Mouse (Mus musculus) forebrain, postnatal 0 days (tissue): ENCODE results near the gene Elmsan1. TPM values are rescaled to one million over a fixed set of nuclear protein-coding genes. Genes with fewer than 3 reads are reported as not detected.

Experiments
- ATAC-seq: fragments of 200-750 bp; cut with Nextera tagmentation; 2 replicates; pipeline ENCODE4 v1.8.0; 2017; ENCODE audit warnings: mild to moderate bottlenecking, moderate library complexity
- DNase-seq: peaks from one replicate; pipeline ENCODE4 v3.0.0-alpha.2; 2015
- H3K27ac ChIP-seq: fragments of 300-500 bp; sonication (generic); 2 replicates; pipeline ENCODE4 v1.5.1; 2014; ENCODE audit warnings: low read depth, mild to moderate bottlenecking, antibody characterized with exemption, low read length, moderate library complexity, mixed read lengths
- H3K27me3 ChIP-seq: fragments of 300-500 bp; sonication (generic); 2 replicates; pipeline ENCODE4 v1.6.1; 2014; ENCODE audit warnings: mild to moderate bottlenecking, low read length, mixed read lengths; ENCODE audit not compliant: insufficient read depth
- H3K36me3 ChIP-seq: fragments of 300-500 bp; sonication (generic); 2 replicates; pipeline ENCODE4 v1.6.1; 2014; ENCODE audit warnings: mild to moderate bottlenecking, moderate library complexity; ENCODE audit not compliant: insufficient read depth
- H3K4me1 ChIP-seq: fragments of 300-500 bp; sonication (generic); 2 replicates; pipeline ENCODE4 v1.6.1; 2014; ENCODE audit warnings: antibody characterized with exemption; ENCODE audit not compliant: insufficient read depth
- H3K4me2 ChIP-seq: fragments of 300-500 bp; sonication (generic); 2 replicates; pipeline ENCODE4 v1.6.1; 2014; ENCODE audit warnings: low read depth, mild to moderate bottlenecking, moderate library complexity
- H3K4me3 ChIP-seq: fragments of 300-500 bp; sonication (generic); 2 replicates; pipeline ENCODE4 v1.5.1; 2014; ENCODE audit warnings: low read depth, low read length, mixed read lengths
- H3K9ac ChIP-seq: fragments of 300-500 bp; sonication (generic); 2 replicates; pipeline ENCODE4 v1.6.1; 2014; ENCODE audit warnings: mild to moderate bottlenecking
- H3K9me3 ChIP-seq: fragments of 300-500 bp; sonication (generic); 2 replicates; pipeline ENCODE4 v1.6.1; 2016; ENCODE audit warnings: low read length
- CTCF ChIP-seq: sonication (generic); IDR thresholded peaks from 2 replicates; pipeline ENCODE4 v1.5.1; 2016; ENCODE audit warnings: antibody characterized with exemption, control low read depth, low read depth
- WGBS: fragments of 180-500 bp; shearing (Covaris S2); extraction: QIAGEN DNeasy Blood & Tissue Kit; methylation state at CpG from one replicate; pipeline ENCODE4 v1.1.7; 2014; 5-methylcytosine and 5-hydroxymethylcytosine counted together
- polyA plus RNA-seq: library from polyadenylated mRNA; unstranded; fragments of >200 nt; fragmentation: Nextera tagmentation; extraction: Ambion mirVana; gene quantifications from 2 replicates; pipeline ENCODE4 v1.2.1, GENCODE M21; 2015
- total RNA-seq: library from RNA; depleted of rRNA; stranded (reverse); fragments of >200 nt; gene quantifications from 2 replicates; pipeline ENCODE4 v1.2.3, GENCODE M21; 2014

Gene Elmsan1
- total and polyA plus RNA-seq, 2 experiments from 2014 or later = 2.5 to 7.9 TPM

GRCm38 (mm10) chr12:84129931-84130330, 88.8 kb downstream of the Elmsan1 start:
- Histone ChIP-seq H3K4me2 (no peak overlapping the region), H3K9me3 (no peaks in the 10 kb centered on the region), H3K36me3 (peaks cover 23% of the 10 kb centered on the region), H3K4me3 (no peak overlapping the region), H3K4me1 (no peaks in the 10 kb centered on the region), H3K27me3 (no peaks in the 10 kb centered on the region), H3K27ac (no peak overlapping the region), H3K9ac (no peak overlapping the region)
- DNase-seq = no peak
- ATAC-seq = no peak
- TF ChIP-seq CTCF = no peak
- 96% methylated on average over 8 of the region's 8 CpGs for WGBS

GRCm38 (mm10) chr12:84128576-84128975, 90.1 kb downstream of the Elmsan1 start:
- no peak for ATAC-seq
- Histone ChIP-seq H3K4me2 (no peak overlapping the region), H3K9ac (no peak overlapping the region)

GRCm38 (mm10) chr12:84126899-84127298, 91.8 kb downstream of the Elmsan1 start:
- no peak for ATAC-seq
- Histone ChIP-seq H3K36me3 (peaks cover 21% of the 10 kb centered on the region), H3K4me1 (no peaks in the 10 kb centered on the region), H3K9me3 (no peaks in the 10 kb centered on the region), H3K4me2 (no peak overlapping the region), H3K9ac (no peak overlapping the region), H3K4me3 (no peak overlapping the region), H3K27me3 (no peaks in the 10 kb centered on the region), H3K27ac (no peak overlapping the region)
- no peak for TF ChIP-seq CTCF
- DNase-seq = no peak
- WGBS = 89% methylated on average over 2 of the region's 2 CpGs

More at GRCm38 (mm10) chr12:84128576-84128975, 90.1 kb downstream of the Elmsan1 start:
- Histone ChIP-seq H3K9me3 (no peaks in the 10 kb centered on the region), H3K27me3 (no peaks in the 10 kb centered on the region), H3K4me1 (no peaks in the 10 kb centered on the region), H3K4me3 (no peak overlapping the region), H3K36me3 (peaks cover 26% of the 10 kb centered on the region), H3K27ac (no peak overlapping the region)
- no peak for TF ChIP-seq CTCF
- 87% methylated on average over 6 of the region's 6 CpGs for WGBS
- DNase-seq = no peak

GRCm38 (mm10) chr12:84125892-84126291, 92.8 kb downstream of the Elmsan1 start:
- H3K4me3 ChIP-seq = no peak overlapping the region
- H3K27ac ChIP-seq = no peak overlapping the region
- TF ChIP-seq CTCF = no peak
- DNase-seq (no peak), ATAC-seq (no peak)
- H3K36me3 ChIP-seq = peaks cover 15% of the 10 kb centered on the region; the same call in 1 of the 2 replicates
- H3K27me3 ChIP-seq = no peaks in the 10 kb centered on the region
- H3K4me1 ChIP-seq = no peaks in the 10 kb centered on the region
- H3K4me2 ChIP-seq = no peak overlapping the region
- no peak overlapping the region for H3K9ac ChIP-seq
- 89% methylated on average over 12 of the region's 12 CpGs for WGBS
- H3K9me3 ChIP-seq = no peaks in the 10 kb centered on the region

- ATAC-seq (no peak), DNase-seq (no peak)
- Histone ChIP-seq H3K4me3 (no peak overlapping the region), H3K36me3 (no peaks in the 10 kb centered on the region), H3K4me2 (no peak overlapping the region), H3K9me3 (no peaks in the 10 kb centered on the region), H3K27ac (no peak overlapping the region), H3K4me1 (peaks cover 6% of the 10 kb centered on the region; the same call in 1 of the 2 replicates), H3K9ac (no peak overlapping the region), H3K27me3 (no peaks in the 10 kb centered on the region)
- TF ChIP-seq CTCF = no peak
- WGBS = 96% methylated on average over 5 of the region's 5 CpGs
Measured at GRCm38 (mm10) chr12:84119584-84119983, 99.1 kb downstream of the Elmsan1 start.

- no peaks in the 10 kb centered on the region for H3K9me3 ChIP-seq
- peak within 1 kb of the TSS; percentile 73 for H3K9ac ChIP-seq
- peak within 1 kb of the TSS; percentile 67 for H3K4me2 ChIP-seq
- peaks cover 6% of the 10 kb centered on the region; the same call in 1 of the 2 replicates for H3K4me1 ChIP-seq
- H3K4me3 ChIP-seq = peak within 1 kb of the TSS; percentile 85
- H3K27me3 ChIP-seq = no peaks in the 10 kb centered on the region
- peak; percentile 99 for ATAC-seq
- no peaks in the 10 kb centered on the region for H3K36me3 ChIP-seq
- peak; percentile 93 for DNase-seq
- H3K27ac ChIP-seq = peak within 1 kb of the TSS; percentile 74
- TF ChIP-seq CTCF = peak; percentile 37
- WGBS = 2% methylated on average over 32 of the region's 35 CpGs
Measured at GRCm38 (mm10) chr12:84114153-84114994, 104.3 kb downstream of the Elmsan1 start, which contains the start of gene Dnal1. Dnal1 (plus strand) TSS chr12:84114366.

- Histone ChIP-seq H3K4me3 (peak overlapping the region; percentile 85), H3K4me2 (peak overlapping the region; percentile 67), H3K4me1 (peaks cover 6% of the 10 kb centered on the region; the same call in 1 of the 2 replicates), H3K36me3 (no peaks in the 10 kb centered on the region), H3K9ac (no peak overlapping the region), H3K27me3 (no peaks in the 10 kb centered on the region), H3K9me3 (no peaks in the 10 kb centered on the region), H3K27ac (no peak overlapping the region)
- TF ChIP-seq CTCF = no peak
- DNase-seq = no peak
- WGBS = 34% methylated on average over 6 of the region's 6 CpGs
- ATAC-seq = no peak
Measured at GRCm38 (mm10) chr12:84113676-84114075, 105.0 kb downstream of the Elmsan1 start.
